Mouse (Mus musculus) cerebellum, adult 2 months (tissue): ENCODE data around the gene Agbl2. TPM values are rescaled to one million over a fixed set of nuclear protein-coding genes. Genes with fewer than 3 reads are reported as not detected.

ENCODE experiments used
- DNase-seq, 2 experiments: peaks; one replicate each; pipeline ENCODE4 v3.0.0; 2021
- H3K27ac ChIP-seq: fragments of 200-500 bp; 2 replicates; pipeline ENCODE4 v1.5.1; 2012; ENCODE audit warnings: low read length, control low read depth, inconsistent platforms; ENCODE audit not compliant: insufficient read depth
- H3K27me3 ChIP-seq: fragments of 200-500 bp; 2 replicates; pipeline ENCODE4 v1.6.1; 2012; ENCODE audit warnings: inconsistent platforms, mild to moderate bottlenecking, low read length, moderate library complexity; ENCODE audit not compliant: control insufficient read depth, insufficient read depth
- H3K4me1 ChIP-seq: fragments of 200-500 bp; 2 replicates; pipeline ENCODE4 v1.6.1; 2011; ENCODE audit warnings: low read length; ENCODE audit not compliant: control insufficient read depth, insufficient read depth
- H3K4me3 ChIP-seq: fragments of 200-500 bp; replicated peaks from 2 replicates; pipeline ENCODE3; 2011; ENCODE audit warnings: mild to moderate bottlenecking, low read depth, low read length, control low read depth; ENCODE audit not compliant: insufficient read depth
- CTCF ChIP-seq: fragments of 200-500 bp; IDR thresholded peaks from 2 replicates; pipeline ENCODE4 v1.5.1; 2011; ENCODE audit warnings: low read depth, mild to moderate bottlenecking, control low read depth, low read length, moderate library complexity, borderline replicate concordance; ENCODE audit not compliant: insufficient read depth
- POLR2A ChIP-seq: fragments of 200-500 bp; IDR thresholded peaks from 2 replicates; pipeline ENCODE4 v1.6.1; 2011; ENCODE audit warnings: low read length, control low read depth, borderline replicate concordance; ENCODE audit not compliant: insufficient read depth
- WGBS: fragments of 180-500 bp; shearing (Covaris S2); methylation state at CpG from one replicate; pipeline ENCODE4 v1.1.7; 2018; 5-methylcytosine and 5-hydroxymethylcytosine counted together
- polyA plus RNA-seq: library from polyadenylated mRNA; depleted of rRNA; stranded (reverse); fragments of >200 nt; gene quantifications from 2 replicates; pipeline ENCODE4 v1.2.3, GENCODE M21; 2012; rRNA removed

The Agbl2 gene
- polyA plus RNA-seq, 1 experiment = 6.7 TPM

- TF ChIP-seq POLR2A (no peak), CTCF (no peak)
- no peak for DNase-seq
- no peak overlapping the region for H3K4me3 ChIP-seq
- no peak overlapping the region for H3K27ac ChIP-seq
- no peaks in the 10 kb centered on the region; the same call in 1 of the 2 replicates for H3K27me3 ChIP-seq
- 43% methylated on average over 5 of the region's 5 CpGs for WGBS
- peaks cover 9% of the 10 kb centered on the region; the same call in 1 of the 2 replicates for H3K4me1 ChIP-seq
Measured at GRCm38 (mm10) chr2:90877584-90878259, 95.2 kb downstream of the Agbl2 start.

- DNase-seq = no peak
- Histone ChIP-seq H3K4me3 (no peak overlapping the region), H3K4me1 (peaks cover 6% of the 10 kb centered on the region; the same call in 1 of the 2 replicates), H3K27me3 (no peaks in the 10 kb centered on the region; the same call in 1 of the 2 replicates), H3K27ac (no peak overlapping the region)
- TF ChIP-seq POLR2A = no peak
- TF ChIP-seq CTCF = no peak
Measured at GRCm38 (mm10) chr2:90879419-90879818, 96.9 kb downstream of the Agbl2 start.

- no peak for DNase-seq
- Histone ChIP-seq H3K4me3 (no peak overlapping the region), H3K27ac (no peak overlapping the region), H3K4me1 (peaks cover 15% of the 10 kb centered on the region), H3K27me3 (no peaks in the 10 kb centered on the region; the same call in 1 of the 2 replicates)
- WGBS = 34% methylated on average over 6 of the region's 6 CpGs
- TF ChIP-seq POLR2A = no peak
- no peak for TF ChIP-seq CTCF
Measured at GRCm38 (mm10) chr2:90880144-90880785, 97.7 kb downstream of the Agbl2 start.

GRCm38 (mm10) chr2:90881824-90882223 is 99.3 kb downstream of the Agbl2 start:
- TF ChIP-seq CTCF (no peak), POLR2A (no peak)
- Histone ChIP-seq H3K4me3 (no peak overlapping the region), H3K27ac (no peak overlapping the region)

More at GRCm38 (mm10) chr2:90881824-90882223, 99.3 kb downstream of the Agbl2 start:
- H3K27me3 ChIP-seq = no peaks in the 10 kb centered on the region; the same call in 1 of the 2 replicates
- WGBS = 88% methylated on average over 2 of the region's 2 CpGs
- H3K4me1 ChIP-seq = peaks cover 15% of the 10 kb centered on the region
- no peak for DNase-seq

Other genes with a start within 250 kb of the Agbl2 start
- 25.6 and 26.6 TPM in 2 replicates for gene Ptprj, start 202.1 kb upstream of the Agbl2 start, polyA plus RNA-seq
- 14.4 and 15.6 TPM in 2 replicates for gene Nup160, start 105.5 kb upstream of the Agbl2 start, polyA plus RNA-seq
- 98.4 and 105 TPM in 2 replicates for gene Fnbp4, start 37.4 kb upstream of the Agbl2 start, polyA plus RNA-seq
- 245 and 249 TPM in 2 replicates for gene Mtch2, start 64.4 kb downstream of the Agbl2 start, polyA plus RNA-seq
- 234 and 254 TPM in 2 replicates for gene C1qtnf4, start 103.1 kb downstream of the Agbl2 start, polyA plus RNA-seq
- gene Kbtbd4, start 122.0 kb downstream of the Agbl2 start, polyA plus RNA-seq = 33.1 and 33.7 TPM in 2 replicates
- gene Ndufs3, start 122.1 kb downstream of the Agbl2 start, polyA plus RNA-seq = 278 and 280 TPM in 2 replicates
- gene Celf1, start 157.7 kb downstream of the Agbl2 start, polyA plus RNA-seq = 91.1 and 95.2 TPM in 2 replicates